Mouse (Mus musculus) spleen, embryonic (tissue): ENCODE data around the gene Ric8b.

Experiments used
- CTCF ChIA-PET: fragments of 350-600 bp; sonication (Branson Sonifier 250); formaldehyde crosslinking; loops from one replicate; lab custom pipeline; 2022; lab: Charles Lee

The Ric8b gene

DNA sequence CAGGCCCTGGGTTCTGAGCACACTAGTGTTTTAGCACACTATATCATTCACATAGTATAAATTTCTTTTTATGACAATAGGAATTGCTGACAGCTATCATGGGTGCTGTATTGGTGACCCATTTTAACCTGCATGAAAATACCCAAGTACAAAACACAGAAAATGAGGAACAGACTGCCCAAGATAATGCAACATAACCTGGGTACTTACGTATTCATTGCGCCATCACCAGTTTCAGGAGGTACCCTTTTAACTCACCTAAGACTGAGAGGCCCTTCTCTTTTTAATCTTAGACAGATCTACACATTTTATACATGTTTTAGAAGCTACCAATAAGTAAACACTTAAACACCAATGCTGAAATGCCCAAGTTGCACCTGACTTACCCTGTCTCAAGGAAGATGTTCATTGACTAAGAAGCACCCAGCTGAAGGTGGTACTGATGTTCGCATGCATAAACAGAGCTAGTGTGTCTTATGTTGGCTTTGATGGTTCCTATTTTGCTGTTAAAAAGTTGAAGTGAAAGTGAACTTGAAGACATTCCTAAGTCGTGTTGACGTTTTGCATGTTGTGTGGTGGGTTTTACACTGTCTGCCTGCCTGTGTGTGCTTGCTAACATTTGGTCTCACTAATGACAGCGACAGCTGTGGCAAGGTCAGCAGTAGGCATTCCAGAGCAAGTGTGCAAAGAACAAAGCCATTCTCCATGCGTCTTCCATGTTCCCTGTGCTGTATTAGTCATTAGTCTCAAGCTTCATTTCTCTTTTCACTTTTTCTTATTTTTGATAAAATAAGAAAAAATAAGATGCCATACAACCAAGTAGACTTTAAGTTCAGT, 86.0 kb downstream of the Ric8b start:
- CTCF ChIA-PET: interaction anchor here (0.5 kb wide), 1 partner anchor 368 kb away, joined by 5 read pairs; no protein-coding TSS in a partner anchor

GRCm38 (mm10) chr10:85006573-85007310, 89.3 kb downstream of the Ric8b start:
- CTCF ChIA-PET: no interaction called here

DNA sequence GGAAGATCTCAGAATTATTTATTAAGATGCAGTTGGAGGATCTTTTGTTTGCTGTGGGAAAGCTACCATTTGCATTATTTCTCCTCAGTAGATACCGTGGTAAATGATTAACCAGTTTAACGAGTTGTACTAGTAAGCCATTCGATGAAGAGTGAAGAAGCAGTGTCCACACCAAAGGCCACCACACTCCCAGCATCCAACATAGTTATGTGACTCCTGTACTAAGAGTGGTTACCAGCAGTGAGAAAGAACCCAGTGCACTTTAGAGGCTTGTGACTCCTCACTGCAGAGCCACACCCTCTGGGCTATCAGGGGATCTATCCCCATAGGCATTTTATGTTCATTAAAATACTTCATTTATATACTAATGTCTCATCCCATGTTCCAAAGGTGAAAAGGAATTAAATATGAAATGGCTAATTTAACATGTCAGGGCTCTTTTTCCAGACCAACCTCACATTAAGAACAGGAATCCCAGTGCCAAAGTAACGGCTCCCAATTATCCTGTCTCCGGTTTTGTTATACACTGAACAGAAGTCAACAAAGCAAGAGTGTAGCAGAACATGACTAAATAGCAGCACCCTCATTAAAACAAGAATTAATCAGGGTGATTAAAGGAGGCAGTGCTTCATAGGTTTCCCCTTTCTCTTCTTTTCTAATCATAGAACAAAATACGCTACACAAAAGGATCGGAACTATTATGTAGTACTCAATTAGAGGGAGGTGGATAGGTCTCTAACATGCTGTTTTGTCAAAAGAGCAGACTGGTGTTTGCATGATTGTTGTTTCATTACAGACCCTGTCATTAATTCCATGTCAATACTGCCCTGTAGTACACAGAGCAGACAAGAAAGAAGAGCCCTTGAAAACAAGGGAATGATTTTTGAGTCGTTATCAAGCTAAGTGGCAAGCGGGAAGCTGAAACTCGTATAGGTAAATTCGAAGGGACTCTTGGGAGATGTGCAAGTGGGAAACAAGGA, 90.7 kb downstream of the Ric8b start:
- CTCF ChIA-PET: interaction anchor here (0.7 kb wide), 1 partner anchor 64 kb away, joined by 3 read pairs; no protein-coding TSS in a partner anchor

GRCm38 (mm10) chr10:85011066-85011465, 93.7 kb downstream of the Ric8b start:
- CTCF ChIA-PET: no interaction called here

GRCm38 (mm10) chr10:85013464-85013863, 96.0 kb downstream of the Ric8b start:
- CTCF ChIA-PET: no interaction called here

DNA sequence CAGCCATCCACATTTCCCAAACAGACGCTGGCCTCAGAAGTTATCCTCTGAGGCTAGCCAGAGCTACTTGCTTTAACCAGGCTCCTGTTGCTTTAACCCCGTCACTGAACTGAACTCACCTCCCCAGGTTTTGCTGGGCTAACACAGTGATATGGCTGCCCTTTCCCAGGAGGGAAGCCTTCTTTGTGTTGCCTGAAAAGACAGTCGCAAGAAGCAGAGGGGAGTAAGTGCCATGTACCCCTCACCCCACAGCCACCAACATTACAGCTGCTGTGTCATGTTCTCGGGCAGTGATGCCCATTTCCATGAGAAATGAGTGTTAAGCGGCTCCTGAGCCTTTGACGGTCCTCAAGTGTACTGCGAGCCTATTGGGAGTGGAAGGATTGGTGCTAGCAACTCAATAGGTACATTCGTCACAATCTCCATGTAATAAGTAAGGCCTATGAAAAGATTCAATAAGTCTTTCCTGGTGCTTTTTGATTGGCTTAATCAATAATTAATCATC, 96.6 kb downstream of the Ric8b start:
- CTCF ChIA-PET: no interaction called here

GRCm38 (mm10) chr10:85014456-85014976, 97.1 kb downstream of the Ric8b start:
- CTCF ChIA-PET: no interaction called here

DNA sequence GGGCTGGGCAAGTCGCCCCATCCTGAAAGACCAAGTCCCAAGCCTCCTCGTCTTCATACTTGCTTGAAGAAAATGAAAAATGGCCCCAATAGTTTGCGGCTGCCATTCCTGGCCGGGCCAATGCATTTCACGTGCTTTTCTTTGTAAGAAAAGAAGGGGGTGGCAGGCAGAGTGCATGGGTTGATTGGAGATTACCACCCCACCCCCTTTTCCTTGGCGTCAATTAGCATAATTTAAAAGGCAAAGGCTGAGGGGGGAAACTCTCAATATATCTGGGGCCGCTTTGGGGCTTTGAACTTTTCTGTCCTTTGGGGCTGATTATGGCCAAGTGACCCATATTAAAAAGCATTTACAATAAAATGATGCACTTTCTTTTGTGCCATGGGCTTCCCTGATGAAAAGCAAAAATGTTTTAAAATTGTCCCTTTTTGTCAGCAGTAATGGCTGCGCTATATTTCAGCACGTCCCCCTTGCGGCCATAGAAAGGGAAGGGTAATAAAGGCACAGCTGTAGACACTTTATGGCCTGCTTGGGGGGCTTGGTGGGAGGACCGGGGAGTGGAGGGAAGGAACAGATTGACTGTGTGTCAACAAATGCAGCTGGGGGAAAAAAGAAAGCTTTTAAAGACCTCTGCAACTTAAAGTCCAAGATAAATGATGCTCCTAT, 105.4 kb downstream of the Ric8b start:
- CTCF ChIA-PET: no interaction called here

GRCm38 (mm10) chr10:85023313-85023666, 105.9 kb downstream of the Ric8b start:
- CTCF ChIA-PET: no interaction called here

- CTCF ChIA-PET: no interaction called here
Measured at GRCm38 (mm10) chr10:85025799-85026424, 108.5 kb downstream of the Ric8b start.

DNA sequence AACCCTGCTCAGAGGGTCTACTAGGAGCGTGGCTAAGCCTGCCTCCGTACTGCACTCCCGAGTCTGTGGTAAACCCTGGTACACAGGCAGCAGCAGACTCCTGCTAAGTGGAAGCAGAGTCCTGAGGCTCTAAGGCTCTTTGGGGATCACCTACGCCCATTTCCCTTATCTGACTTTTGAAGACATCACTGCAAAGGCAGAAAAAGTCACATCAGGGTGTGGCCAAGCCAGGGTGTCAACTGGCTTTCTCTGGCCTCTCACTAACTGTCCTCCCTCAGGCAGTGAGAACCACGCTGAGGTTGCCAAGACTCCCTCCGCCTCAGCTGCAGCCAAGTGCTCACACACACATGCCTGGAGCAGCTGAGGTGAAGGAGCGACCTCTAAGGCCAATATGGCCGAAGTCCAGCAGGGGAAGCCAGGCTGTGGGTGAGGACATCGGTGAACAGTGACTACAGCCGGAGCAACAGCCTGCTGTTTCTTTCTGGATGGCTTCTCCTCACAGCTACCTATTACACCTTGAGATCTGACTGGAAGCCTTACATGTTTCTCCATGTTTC, 110.3 kb downstream of the Ric8b start:
- CTCF ChIA-PET: no interaction called here

GRCm38 (mm10) chr10:85035131-85035725, 117.8 kb downstream of the Ric8b start:
- CTCF ChIA-PET: interaction anchor here (0.6 kb wide), 1 partner anchor 17 kb away, joined by 6 read pairs; no protein-coding TSS in a partner anchor

DNA sequence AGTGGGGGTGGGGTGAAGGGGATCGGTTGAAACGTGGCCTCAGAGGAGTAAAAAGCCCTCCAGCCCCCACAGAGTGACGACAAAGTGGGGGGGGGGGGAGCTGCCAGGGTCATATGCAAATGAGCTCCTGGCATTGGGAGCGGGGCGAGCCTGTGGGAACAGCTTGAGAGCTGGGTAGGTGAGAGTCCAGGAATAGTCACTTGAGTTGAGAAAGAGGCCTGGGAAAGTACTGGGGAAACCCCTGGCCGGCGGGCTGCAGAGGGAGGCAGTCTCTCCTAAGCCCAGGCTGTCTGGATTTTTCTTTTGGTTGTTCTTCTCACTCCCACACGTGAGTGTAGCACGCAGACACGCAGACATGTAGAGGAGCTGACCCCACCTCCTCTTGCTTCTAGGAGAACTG, 120.7 kb downstream of the Ric8b start:
- CTCF ChIA-PET: interaction anchor here (0.6 kb wide), 1 partner anchor 9 kb away, joined by 3 read pairs; no protein-coding TSS in a partner anchor

DNA sequence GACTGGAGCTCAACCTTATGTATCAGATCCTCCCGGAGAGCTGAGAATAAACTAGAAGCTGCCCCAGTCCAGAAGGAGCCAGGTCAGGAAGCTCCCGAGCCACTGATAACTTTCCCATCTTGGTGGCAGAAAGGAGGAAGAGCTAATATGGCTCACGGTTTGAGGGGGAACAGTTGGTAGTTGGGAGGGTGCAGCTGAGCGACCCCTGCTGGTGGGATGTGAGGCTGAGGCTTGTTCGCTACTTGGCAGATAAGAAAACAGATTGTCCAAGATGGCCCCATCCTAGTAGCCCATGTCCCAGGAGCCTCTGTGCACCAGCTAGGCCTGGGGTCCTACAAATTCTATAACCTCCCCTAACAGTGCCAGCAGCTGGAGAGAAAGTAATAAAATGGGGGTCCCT, 121.4 kb downstream of the Ric8b start:
- CTCF ChIA-PET: no interaction called here

GRCm38 (mm10) chr10:85044191-85044711, 126.8 kb downstream of the Ric8b start:
- CTCF ChIA-PET: no interaction called here

- CTCF ChIA-PET: no interaction called here
Measured at GRCm38 (mm10) chr10:85044732-85045720, 127.6 kb downstream of the Ric8b start.

DNA sequence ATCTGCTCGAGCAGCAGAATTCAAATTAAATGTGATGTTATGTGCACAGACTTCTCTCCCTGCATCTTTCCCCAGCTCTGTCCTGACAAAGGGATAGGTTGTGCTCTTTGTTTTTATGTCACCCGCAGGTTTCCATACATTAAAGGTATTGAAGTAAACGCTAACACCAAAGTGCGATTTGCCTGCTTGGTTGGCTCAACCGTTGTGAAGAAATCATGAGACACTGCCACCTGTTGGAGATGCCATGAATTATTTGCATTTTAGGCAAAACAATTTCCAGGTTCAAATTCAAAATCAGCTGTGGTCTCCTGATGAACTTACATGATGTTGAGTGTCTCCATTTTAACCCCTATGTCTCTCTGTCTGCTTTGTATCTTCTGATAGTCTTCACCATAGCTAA, 129.2 kb downstream of the Ric8b start:
- CTCF ChIA-PET: interaction anchor here (0.6 kb wide), 1 partner anchor 1670 kb away, joined by 5 read pairs; no protein-coding TSS in a partner anchor

DNA sequence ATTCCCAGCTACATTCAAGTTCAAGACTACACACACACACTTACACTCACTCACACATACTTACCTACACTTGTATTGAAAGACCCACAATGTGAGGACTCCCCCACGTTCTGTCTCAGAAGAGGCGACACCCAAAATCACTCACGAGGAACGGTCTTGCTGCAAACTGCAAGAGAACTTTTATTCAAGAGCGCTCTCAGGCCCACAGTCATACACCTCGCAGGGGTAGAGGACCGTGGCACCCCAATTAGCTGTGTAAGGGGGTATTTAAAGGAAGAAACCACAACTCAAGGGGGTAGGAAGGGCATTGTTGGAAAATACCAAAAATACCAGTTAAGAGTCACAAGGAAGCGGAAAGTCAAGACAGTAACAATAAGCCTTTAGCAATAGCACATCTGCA, 130.6 kb downstream of the Ric8b start:
- CTCF ChIA-PET: no interaction called here
